Mouse (Mus musculus): ENCODE measurements around the gene Man1a.

GRCm38 (mm10) chr10:54121816-54122215 lies 45.4 kb upstream of the Man1a start:
- no peak for TF ChIP-seq GATA1 (IDR thresholded peaks at IDR 0.05; ENCODE audit: low read length)
- TF ChIP-seq TAL1 (IDR thresholded peaks at IDR 0.05; ENCODE audit: low read length), result no peak

Data from erythroblast, embryonic 14.5 days (primary cell).